Comparison of ENCODE assay signal across 7 mouse cellular contexts in genomic region chr7:72541521-72542478, GRCm38 (mm10).
DNase-seq lines count a peak whose midpoint lies in the region; ATAC-seq and TF ChIP-seq lines count a peak whose summit lies in the region.

No protein-coding gene starts in this region.

- no peak overlapping the region for H3K4me3 ChIP-seq in lung, embryonic 15.5 days
- no peak overlapping the region for H3K4me3 ChIP-seq in lung, adult 2 months (replicated peaks; ENCODE audit: extremely low read depth, low read depth, low read length)
- H3K4me3 ChIP-seq in embryonic fibroblast, embryonic 13.5 days (ENCODE audit: insufficient read depth, low read length), result no peak overlapping the region
- H3K4me3 ChIP-seq in hindbrain, embryonic 12.5 days, result no peak overlapping the region

- H3K4me1 ChIP-seq in lung, embryonic 15.5 days, result peaks cover 14% of the 10 kb centered on the region
- peaks cover 2% of the 10 kb centered on the region; the same call in 1 of the 2 replicates for H3K4me1 ChIP-seq in lung, adult 2 months (ENCODE audit: control insufficient read depth, insufficient read depth, low read length)
- peaks cover 9% of the 10 kb centered on the region for H3K4me1 ChIP-seq in embryonic fibroblast, embryonic 13.5 days (ENCODE audit: control insufficient read depth, insufficient read depth, low read length)
- H3K4me1 ChIP-seq in hindbrain, embryonic 12.5 days, result peaks cover 29% of the 10 kb centered on the region

- H3K36me3 ChIP-seq in lung, embryonic 15.5 days, result no peaks in the 10 kb centered on the region
- H3K36me3 ChIP-seq in hindbrain, embryonic 12.5 days, result no peaks in the 10 kb centered on the region

- TF ChIP-seq POLR2A in lung, adult 2 months (IDR thresholded peaks at IDR 0.05; ENCODE audit: borderline replicate concordance, extremely low read depth, low read depth, low read length), result no peak
- TF ChIP-seq POLR2A in embryonic fibroblast, embryonic 13.5 days (IDR thresholded peaks at IDR 0.05; ENCODE audit: low read depth, low read length), result 0 out of 2 replicates have a peak, but pooled peaks have one; percentile 26

- DNase-seq in lung, adult 2 months, result no peak
- DNase-seq in neural tube, embryonic 10.5 days (ENCODE audit: extremely low spot score, low spot score), result peak; percentile 70
- DNase-seq in spleen, adult 18-20 months, result no peak

- H3K4me2 ChIP-seq in lung, embryonic 15.5 days, result peak overlapping the region; percentile 30; the same call in 1 of the 2 replicates
- peak overlapping the region; percentile 19 for H3K4me2 ChIP-seq in hindbrain, embryonic 12.5 days (replicated peaks)

- H3K9me3 ChIP-seq in lung, embryonic 15.5 days, result no peaks in the 10 kb centered on the region
- H3K9me3 ChIP-seq in hindbrain, embryonic 12.5 days (replicated peaks), result no peaks in the 10 kb centered on the region

- no peak overlapping the region for H3K9ac ChIP-seq in lung, embryonic 15.5 days
- H3K9ac ChIP-seq in hindbrain, embryonic 12.5 days, result no peak overlapping the region

- WGBS in lung, embryonic 15.5 days, result 32% methylated on average over 14 of the region's 14 CpGs
- 54% methylated on average over 14 of the region's 14 CpGs for WGBS in lung, adult 2 months
- WGBS in hindbrain, embryonic 12.5 days, result 24% methylated on average over 14 of the region's 14 CpGs

- ATAC-seq in lung, embryonic 15.5 days (ENCODE audit: borderline replicate concordance, extremely low read depth, low FRiP score, low TSS enrichment), result no peak
- peak; percentile 75 for ATAC-seq in hindbrain, embryonic 12.5 days (ENCODE audit: low FRiP score)
- no peak for ATAC-seq in monocyte, adult 5-6 weeks (replicated peaks; ENCODE audit: insufficient number of reproducible peaks, low FRiP score, low TSS enrichment, poor library complexity, severe bottlenecking)

- TF ChIP-seq CTCF in lung, adult 2 months (IDR thresholded peaks at IDR 0.05; ENCODE audit: insufficient read depth, low read length), result no peak
- TF ChIP-seq CTCF in embryonic fibroblast, embryonic 13.5 days (IDR thresholded peaks at IDR 0.05; ENCODE audit: borderline replicate concordance, insufficient read depth, low read length), result no peak

- no peaks in the 10 kb centered on the region for H3K27me3 ChIP-seq in lung, embryonic 15.5 days
- H3K27me3 ChIP-seq in hindbrain, embryonic 12.5 days, result no peaks in the 10 kb centered on the region

- peak overlapping the region; percentile 24; the same call in 1 of the 2 replicates for H3K27ac ChIP-seq in lung, embryonic 15.5 days
- H3K27ac ChIP-seq in embryonic fibroblast, embryonic 13.5 days (ENCODE audit: insufficient read depth, low read length), result peak overlapping the region; percentile 100
- peak overlapping the region; percentile 71 for H3K27ac ChIP-seq in hindbrain, embryonic 12.5 days

Comparison
In these comparisons a context has a peak if more than half of its experiments do, and no peak if none do; other contexts are left out.
1. H3K27ac ChIP-seq: peak in every context shown above with its lines; median percentile 100 in embryonic fibroblast, embryonic 13.5 days; 71 in hindbrain, embryonic 12.5 days; 24 in lung, embryonic 15.5 days.